Mouse (Mus musculus) megakaryocyte, embryonic 14.5 days (primary cell): ENCODE results near the gene Mycbp. TPM values are rescaled to one million over a fixed set of nuclear protein-coding genes. Genes with fewer than 3 reads are reported as not detected.

Source experiments
- H3K27me3 ChIP-seq: replicated peaks from 2 replicates; pipeline ENCODE3; 2012; ENCODE audit warnings: inconsistent platforms
- H3K36me3 ChIP-seq: replicated peaks from 2 replicates; pipeline ENCODE3; 2012; ENCODE audit warnings: low read length, inconsistent platforms, mixed read lengths
- H3K4me1 ChIP-seq: 2 replicates; pipeline ENCODE4 v1.6.1; 2012; ENCODE audit warnings: inconsistent platforms
- H3K4me3 ChIP-seq: replicated peaks from 2 replicates; pipeline ENCODE3; 2012; ENCODE audit warnings: moderate library complexity, mild to moderate bottlenecking, inconsistent platforms
- H3K9me3 ChIP-seq: 2 replicates; pipeline ENCODE4 v1.6.1; 2012; ENCODE audit warnings: inconsistent platforms
- FLI1 ChIP-seq: IDR thresholded peaks from 2 replicates; pipeline ENCODE4 v1.6.1; 2012; ENCODE audit warnings: low read length, inconsistent platforms, mixed read lengths
- GATA1 ChIP-seq: IDR thresholded peaks from 3 replicates; pipeline ENCODE4 v1.6.1; 2012; ENCODE audit warnings: mixed read lengths, low read length, inconsistent platforms, borderline replicate concordance
- polyA plus RNA-seq: library from polyadenylated mRNA; stranded (reverse); fragments of >175 nt; gene quantifications from 2 replicates; pipeline ENCODE4 v1.2.3, GENCODE M21; 2012; ENCODE audit warnings: low replicate concordance; ENCODE audit not compliant: insufficient read depth

The Mycbp gene
- polyA plus RNA-seq, 1 experiment = 47.7 TPM

DNA sequence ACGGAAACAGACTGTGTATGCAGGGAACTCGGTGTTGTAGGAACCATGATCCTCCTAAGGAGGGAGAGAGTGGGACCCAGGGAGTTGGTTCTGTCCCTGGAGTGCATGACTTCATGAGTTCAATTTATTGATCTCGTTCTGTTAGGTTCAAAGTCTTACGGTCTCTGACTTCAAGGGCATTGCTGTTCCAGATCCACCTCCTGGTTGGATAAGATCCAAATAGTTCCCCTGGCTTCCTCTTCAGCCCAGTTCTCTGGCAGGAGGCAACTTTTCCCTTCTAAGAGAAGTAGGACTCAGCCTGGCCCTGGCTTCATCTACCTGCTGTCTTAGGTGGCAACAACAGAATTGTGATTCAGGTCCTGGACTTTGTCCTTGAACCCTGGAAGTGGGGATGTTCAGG lies 53.3 kb downstream of the Mycbp start:
- H3K27me3 ChIP-seq = peaks cover 53% of the 10 kb centered on the region
- TF ChIP-seq FLI1 (no peak), GATA1 (no peak)
- H3K4me3 ChIP-seq = no peak overlapping the region
- H3K36me3 ChIP-seq = no peaks in the 10 kb centered on the region
- no peaks in the 10 kb centered on the region for H3K9me3 ChIP-seq
- H3K4me1 ChIP-seq = peaks cover 7% of the 10 kb centered on the region

DNA sequence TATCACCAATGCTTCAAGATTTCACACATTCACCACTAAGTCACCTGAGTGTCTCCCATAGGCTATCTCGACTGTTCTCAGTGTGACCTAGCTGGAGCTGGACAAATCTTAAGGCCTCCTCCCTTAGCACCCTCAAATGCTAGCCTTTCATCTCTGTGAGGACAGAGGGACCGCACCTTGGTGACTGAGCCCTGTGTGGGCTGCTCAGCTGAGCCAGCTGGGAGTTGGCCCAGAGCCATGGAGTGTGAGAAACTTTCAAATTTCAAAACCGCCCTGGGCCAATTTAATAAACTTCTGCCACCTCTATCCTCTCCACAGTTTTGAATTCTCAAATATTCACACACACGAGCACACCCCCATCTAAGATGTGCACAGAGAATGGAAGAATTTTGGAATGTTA lies 56.3 kb downstream of the Mycbp start:
- Histone ChIP-seq H3K36me3 (no peaks in the 10 kb centered on the region), H3K9me3 (no peaks in the 10 kb centered on the region), H3K27me3 (peaks cover 51% of the 10 kb centered on the region), H3K4me3 (no peak overlapping the region), H3K4me1 (peaks cover 7% of the 10 kb centered on the region)
- no peak for TF ChIP-seq GATA1
- no peak for TF ChIP-seq FLI1

Other genes with a start within 250 kb of the Mycbp start
- gene Macf1, start 220.5 kb upstream of the Mycbp start, polyA plus RNA-seq = 23.7 and 41.2 TPM in 2 replicates
- 4.2 and 79.5 TPM in 2 replicates for gene Ndufs5, start 186.6 kb upstream of the Mycbp start, polyA plus RNA-seq
- 189 and 1,056 TPM in 2 replicates for gene Akirin1, start 154.5 kb upstream of the Mycbp start, polyA plus RNA-seq
- gene Rhbdl2, start 117.0 kb upstream of the Mycbp start, polyA plus RNA-seq = not detected in 2 replicates
- gene 4933427I04Rik, start 45.2 kb upstream of the Mycbp start, polyA plus RNA-seq = not detected in 2 replicates
- gene Rragc, start 12.6 kb downstream of the Mycbp start, polyA plus RNA-seq = 5.8 and 10.4 TPM in 2 replicates
- not detected in 2 replicates for gene 4930535I16Rik, start 13.2 kb downstream of the Mycbp start, polyA plus RNA-seq